Mouse (Mus musculus): ENCODE results near the gene Prr29. TPM values are rescaled to one million over a fixed set of nuclear protein-coding genes. Genes with fewer than 3 reads are reported as not detected.
"Not testable (repeated sequence)": the region's sequence is repeated elsewhere in the genome, so short reads cannot be mapped to it uniquely, and the experiment has no call there.

Gene Prr29
- 10 to 100 TPM; 11.8 to 13.1 TPM for total RNA-seq (2021)
- long read RNA-seq, experiment 1, partial matches to known transcripts: 0 of 8 reads
- long read RNA-seq, experiment 1, other reads (novel, unspliced or antisense): 4 of 8 reads
- long read RNA-seq, experiment 2, partial matches to known transcripts: 2 of 8 reads
- long read RNA-seq, experiment 2, other reads (novel, unspliced or antisense): 3 of 8 reads

DNA sequence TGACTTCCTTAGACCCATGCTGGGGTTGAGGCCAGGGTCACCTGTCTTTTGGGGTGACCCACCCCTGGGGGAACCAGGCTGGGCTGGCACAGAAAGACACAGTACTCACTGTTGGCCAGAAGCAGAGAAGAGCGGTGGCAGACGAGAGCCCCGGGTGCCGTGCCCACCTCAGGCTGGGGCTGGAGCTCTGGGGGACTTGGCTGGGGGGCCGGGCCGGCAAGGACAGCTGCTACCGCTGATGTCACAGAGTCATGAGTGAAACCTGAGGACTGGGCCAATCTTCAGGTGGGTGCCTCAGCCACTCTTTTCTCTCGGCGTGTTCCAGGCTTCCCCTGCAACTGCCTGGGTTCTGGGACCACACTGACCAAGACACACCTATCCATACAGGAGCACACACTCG lies at the start of gene Prr29:
TSS of gene Prr29 (plus strand) at position 107 of the 400 bp plus-strand sequence.
- intact Hi-C loops (cut with DNase I; ENCODE audit: low total_unique reads): no loop called here
- DNase-seq: peak; percentile 66

DNA sequence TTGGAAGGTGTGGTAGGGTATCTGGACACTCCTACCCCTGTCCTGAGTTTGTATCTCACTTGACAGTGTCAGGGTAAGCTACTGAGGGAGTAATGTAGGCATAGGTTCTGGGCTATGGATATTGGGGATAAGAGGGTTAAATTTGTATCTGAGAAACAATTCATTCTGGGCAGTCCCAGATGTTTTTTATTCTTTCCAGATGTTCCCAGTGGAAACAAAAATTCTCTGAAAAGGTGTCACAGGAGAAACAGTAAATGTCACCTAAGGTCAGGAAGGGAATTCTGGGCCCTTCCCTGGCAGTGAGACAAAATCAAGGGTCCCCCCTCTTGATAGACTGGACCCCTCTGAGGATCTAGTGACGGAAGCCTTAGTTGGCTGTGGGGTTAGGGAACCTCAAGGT lies 48.9 kb upstream of the Prr29 start:
- DNase-seq: no peak
- intact Hi-C loops (cut with DNase I; ENCODE audit: low total_unique reads): no loop called here

DNA sequence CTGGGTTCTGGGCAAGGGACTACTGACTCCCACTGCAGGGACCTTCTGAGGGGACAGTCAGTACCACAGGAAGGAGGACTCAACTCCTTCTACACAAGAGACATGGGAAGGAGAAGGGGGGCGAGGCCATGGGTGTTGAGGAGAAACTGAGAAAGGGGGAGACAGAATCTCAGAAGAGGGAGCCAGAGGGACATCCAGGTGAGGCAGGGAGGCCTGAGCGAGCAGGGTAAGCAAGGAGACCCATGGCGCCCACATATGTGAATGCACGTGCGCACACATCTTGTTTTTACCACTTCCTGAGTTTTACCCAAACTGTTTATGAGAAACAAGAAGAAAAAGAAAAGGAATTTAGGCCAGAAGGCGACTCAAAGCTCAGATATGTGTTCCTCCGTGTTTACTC lies 47.5 kb upstream of the Prr29 start:
- DNase-seq: no peak
- intact Hi-C loops (cut with DNase I; ENCODE audit: low total_unique reads): no loop called here

DNA sequence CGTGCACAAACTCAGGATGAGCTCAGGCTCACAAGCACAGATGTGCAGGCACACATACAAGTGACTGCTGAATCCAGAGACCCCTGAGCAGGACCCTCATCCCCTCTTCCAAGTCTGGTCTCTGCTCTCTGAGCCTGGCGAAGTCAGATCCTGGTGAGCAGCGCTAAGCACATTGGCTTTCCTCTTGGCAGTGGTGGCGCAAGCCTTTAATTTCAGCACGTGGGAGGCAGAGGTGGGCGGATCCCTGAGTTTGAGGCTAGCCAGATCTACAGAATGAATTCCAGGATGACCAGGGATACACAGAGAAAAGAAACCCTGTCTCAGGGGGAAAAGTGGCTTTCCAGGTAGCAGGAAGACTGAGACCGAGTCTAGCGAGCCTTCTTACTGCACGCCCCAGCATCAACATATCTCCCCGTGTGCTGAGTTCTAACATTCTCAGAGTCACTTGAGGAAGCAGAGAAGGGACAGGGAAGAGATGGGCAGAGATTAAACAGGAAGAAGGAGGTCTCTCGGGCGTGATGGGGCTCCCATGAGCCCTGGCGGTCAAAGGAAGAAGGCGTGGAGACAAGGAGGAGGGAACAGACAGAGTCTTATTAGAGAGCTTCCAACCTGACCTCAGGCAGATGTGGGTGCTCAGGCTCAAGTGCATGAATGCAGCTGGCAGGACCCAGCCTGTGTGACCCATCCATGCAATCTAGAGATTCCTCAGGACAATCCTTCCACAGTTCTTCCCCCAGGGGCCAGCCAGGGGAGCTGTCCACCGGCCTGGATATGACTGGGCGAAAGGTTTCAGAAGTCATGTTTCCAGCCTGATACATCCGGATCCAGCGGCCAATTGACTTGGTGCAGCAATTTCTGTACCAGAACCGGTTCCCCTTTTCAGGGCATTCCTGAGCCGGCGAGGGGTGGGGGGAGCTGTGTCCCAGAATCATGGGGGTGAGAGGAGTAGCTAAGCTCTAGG lies 46.6 kb upstream of the Prr29 start:
- intact Hi-C loops (cut with DNase I; ENCODE audit: low total_unique reads): no loop called here
- no peak for DNase-seq

DNA sequence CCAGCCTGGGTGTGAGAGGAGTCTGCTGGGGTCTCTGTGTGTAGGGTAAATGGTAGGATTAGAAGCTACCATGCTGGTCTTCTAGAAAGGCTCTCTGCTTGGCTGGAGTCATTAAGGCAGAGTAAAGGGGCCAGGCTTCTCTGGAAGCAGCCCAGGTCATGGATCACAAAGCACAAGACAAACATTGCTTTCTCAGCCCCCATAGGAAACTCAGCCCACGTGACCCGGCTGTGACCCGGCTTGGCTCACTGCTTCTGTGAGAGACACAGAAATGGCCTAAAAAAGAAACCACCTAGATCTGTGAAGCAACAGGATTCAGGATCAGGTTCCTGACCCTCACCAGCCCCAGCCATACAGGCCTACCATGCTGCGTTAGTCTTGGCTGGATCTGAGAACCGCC lies 40.4 kb upstream of the Prr29 start:
- intact Hi-C loops (cut with DNase I; ENCODE audit: low total_unique reads): no loop called here

DNA sequence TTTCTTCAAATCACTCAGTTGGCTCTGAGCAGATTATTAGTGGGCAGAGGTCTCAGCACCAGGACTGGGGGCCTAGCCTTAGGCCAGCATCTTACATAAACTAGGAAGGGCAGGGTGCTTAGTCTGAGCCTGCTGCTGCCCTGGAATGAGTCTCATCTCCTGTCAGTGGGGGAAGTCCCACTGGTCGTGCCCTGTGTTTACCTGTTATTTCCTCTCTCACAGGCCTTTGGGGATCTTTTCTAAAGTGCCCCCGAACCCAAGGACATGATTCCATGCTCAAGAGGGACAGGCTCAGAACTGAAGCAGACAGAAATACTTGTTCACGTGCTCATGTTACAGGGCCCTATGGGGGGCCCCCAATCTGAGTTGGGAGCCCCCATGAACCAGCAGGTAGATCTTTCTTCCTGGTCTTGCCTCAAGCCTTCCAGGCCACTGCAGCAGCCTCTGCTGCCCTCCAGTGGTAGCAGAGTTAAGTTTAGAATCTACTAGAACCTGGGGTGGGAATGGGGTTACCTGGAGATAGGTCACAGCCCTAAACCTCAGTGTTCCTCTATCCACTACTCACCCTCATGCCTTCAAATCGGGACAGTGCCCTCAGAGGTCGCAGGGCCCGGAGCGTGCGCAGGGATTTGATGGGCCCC lies 39.6 kb upstream of the Prr29 start:
- peak; percentile 55 for DNase-seq
- intact Hi-C loops (cut with DNase I; ENCODE audit: low total_unique reads): no loop called here

More for the DNA sequence above, 40.4 kb upstream of the Prr29 start:
- DNase-seq: no peak

DNA sequence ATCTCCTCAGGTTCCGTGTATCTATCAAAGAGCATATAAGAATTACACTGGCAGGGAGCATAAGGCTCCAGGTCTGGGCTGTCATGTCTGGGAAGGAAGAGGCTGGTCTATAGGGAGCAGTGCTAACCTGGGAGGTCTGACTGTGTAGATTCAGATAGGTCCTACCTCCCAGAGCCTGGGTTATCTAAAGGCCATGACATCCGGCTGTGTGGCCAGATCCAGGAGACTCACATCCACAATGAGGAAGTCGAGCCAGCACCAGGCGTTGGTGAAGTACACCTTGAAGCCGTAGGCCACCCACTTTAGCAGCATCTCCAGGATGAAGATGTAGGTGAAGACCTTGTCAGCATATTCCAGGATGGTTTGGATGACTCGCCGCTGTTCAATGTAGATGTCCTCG lies 38.8 kb upstream of the Prr29 start:
- no peak for DNase-seq
- intact Hi-C loops (cut with DNase I; ENCODE audit: low total_unique reads): no loop called here

DNA sequence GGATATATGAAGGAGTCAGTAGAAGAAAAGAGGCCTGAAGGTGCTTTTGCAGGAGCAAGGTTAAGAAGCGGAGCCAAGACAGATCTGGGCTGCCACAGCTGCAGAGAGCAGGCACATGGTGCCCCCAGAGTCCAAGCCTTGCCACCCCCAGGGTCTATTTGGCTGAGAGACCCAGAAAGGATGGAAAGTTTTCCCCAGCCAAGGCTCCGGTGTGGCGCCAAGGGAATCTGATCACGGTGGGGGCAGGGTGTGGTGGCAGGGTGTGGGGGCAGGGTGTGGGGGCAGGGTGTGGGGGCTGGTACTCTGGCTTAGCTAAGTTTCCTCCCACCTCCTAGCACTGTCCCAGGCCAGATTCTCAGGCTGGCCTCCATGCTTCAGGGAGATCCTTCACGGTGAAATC lies 36.8 kb upstream of the Prr29 start:
- intact Hi-C loops (cut with DNase I; ENCODE audit: low total_unique reads): no loop called here
- peak; percentile 56 for DNase-seq

DNA sequence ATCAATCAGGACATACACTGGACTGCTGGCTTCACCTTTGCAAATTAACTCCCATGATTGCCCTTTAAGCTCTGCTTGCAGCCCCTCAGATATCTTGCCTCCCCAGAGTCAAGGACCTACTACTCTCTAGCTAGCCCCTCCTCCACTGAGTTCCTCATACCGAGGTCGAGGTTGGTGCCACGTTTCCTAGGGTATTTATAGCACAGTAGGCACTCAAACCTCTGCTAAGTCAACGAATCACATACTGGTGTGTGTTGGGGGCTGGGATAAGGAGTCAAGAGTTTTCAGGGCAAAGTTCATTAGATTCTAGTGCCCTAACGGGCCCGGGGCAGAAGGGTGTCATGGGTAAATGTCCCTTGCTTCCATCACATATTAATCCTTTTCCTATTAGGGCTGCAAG lies 36.1 kb upstream of the Prr29 start:
- intact Hi-C loops (cut with DNase I; ENCODE audit: low total_unique reads): no loop called here
- DNase-seq: no peak

DNA sequence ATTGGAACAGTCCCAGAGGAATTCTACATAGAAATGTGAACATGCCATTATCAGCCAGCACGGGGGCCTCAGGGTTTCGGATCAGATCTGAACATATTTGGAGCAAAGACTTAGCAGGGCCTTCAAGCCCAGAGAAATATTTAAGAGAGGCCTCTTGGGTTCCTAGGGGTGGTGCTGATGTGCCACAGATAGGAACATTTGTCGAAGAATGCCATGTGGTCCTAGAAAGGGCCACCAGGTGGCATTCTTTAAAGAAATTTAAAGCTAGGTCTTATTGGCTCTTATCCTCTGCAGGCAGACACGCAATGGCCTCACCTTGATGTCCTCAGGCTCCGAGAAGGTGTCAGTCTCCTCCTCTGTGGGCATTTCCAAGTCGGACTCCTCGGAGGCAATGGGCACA lies 35.6 kb upstream of the Prr29 start:
- intact Hi-C loops (cut with DNase I; ENCODE audit: low total_unique reads): no loop called here
- no peak for DNase-seq

DNA sequence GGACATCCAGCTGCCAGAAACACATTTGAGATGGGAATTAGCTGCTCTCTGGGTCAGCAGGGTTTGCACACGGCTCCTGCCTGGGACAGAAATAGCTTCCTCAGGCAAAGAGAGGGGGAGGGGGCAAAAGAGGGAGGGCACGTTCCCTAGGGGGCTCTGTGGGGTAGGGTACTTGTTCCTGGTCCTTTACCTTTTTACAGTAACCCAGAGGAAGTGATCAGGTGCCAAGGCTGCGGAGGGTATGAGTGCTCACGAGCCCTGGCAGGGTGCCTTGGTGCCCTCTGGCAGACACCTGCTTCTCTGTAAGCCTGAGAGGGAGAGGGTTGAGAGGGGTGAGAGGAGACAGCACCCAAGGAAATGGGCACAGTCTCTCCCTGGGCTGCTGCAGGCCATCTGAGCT lies 32.8 kb upstream of the Prr29 start:
- DNase-seq: no peak
- intact Hi-C loops (cut with DNase I; ENCODE audit: low total_unique reads): no loop called here

DNA sequence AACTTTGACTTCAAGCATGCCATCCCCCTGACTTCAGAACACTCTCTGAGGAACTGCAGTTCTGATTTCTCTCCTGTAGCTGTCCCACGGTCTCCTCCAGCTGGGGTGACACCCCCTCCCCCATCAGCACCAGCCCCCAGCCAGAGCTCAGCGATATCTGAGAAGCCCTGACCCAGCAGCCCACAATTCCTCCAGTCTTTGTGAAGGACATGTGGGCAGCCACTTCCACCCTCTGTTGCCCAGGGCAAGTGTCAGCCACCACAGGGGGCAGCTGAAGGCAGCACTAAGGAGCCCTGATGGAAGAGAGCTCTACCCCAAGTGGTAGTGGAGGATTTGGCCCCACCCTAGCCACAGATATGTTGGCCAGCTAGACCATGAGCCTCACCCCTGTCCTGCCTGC lies 31.2 kb upstream of the Prr29 start:
- peak; percentile 64 for DNase-seq
- intact Hi-C loops (cut with DNase I; ENCODE audit: low total_unique reads): no loop called here

DNA sequence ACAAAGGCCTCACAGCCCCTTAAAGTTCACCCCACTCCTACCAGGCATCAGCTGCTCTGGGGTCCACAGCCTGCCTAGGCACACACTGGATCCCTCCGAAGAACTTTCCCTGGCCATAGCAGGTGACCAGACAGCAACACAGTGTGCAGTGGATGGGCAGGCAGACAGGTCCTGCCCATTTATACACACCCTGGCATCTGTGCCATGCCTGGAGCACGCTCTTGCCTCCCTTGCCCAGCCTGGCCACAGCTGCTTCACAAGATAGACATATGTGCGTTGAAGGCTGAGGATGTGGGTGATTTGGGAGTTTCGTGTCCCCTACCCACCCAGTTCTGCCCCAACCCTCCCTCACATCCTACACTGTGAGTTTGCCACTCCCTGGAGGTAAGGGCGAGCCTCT lies 27.2 kb upstream of the Prr29 start:
- intact Hi-C loops (cut with DNase I; ENCODE audit: low total_unique reads): no loop called here
- DNase-seq: no peak

DNA sequence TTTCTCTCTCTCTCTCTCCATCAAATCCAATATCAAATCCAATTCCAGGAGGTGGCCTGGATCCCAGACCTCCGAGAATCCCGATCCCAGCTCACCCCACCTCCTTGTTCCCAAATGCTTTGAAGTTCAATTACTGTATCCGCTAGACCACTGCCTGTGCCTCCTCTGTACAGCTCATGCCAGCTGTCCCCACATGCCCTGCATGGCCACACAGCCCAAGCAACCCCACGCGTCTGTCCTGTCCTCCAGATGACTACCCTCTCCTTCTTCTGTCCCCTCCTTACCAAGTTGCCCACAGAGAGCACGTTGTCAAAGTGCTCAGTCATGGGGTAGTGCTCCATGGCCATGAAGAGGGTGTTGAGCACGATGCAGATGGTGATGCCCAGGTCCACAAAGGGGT lies 26.4 kb upstream of the Prr29 start:
- DNase-seq: no peak
- intact Hi-C loops (cut with DNase I; ENCODE audit: low total_unique reads): no loop called here

DNA sequence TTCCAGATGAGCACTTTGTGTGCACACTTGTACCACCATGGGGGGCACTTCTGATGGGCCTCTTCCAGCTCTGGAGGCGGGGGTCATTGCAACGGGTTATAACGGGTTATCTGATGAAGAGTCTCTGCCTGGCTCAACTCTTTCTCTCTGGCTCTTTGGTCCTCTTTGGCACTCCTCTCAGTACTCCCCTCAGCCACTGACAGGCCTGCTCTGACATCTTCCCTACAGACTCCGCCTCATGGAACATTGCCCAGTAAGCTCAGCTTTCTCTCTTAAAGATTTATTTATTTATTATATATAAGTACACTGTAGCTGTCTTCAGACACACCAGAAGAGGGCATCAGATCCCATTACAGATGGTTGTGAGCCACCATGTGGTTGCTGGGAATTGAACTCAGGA lies 25.9 kb upstream of the Prr29 start:
- intact Hi-C loops (cut with DNase I; ENCODE audit: low total_unique reads); DNase-seq: not testable (repeated sequence)

DNA sequence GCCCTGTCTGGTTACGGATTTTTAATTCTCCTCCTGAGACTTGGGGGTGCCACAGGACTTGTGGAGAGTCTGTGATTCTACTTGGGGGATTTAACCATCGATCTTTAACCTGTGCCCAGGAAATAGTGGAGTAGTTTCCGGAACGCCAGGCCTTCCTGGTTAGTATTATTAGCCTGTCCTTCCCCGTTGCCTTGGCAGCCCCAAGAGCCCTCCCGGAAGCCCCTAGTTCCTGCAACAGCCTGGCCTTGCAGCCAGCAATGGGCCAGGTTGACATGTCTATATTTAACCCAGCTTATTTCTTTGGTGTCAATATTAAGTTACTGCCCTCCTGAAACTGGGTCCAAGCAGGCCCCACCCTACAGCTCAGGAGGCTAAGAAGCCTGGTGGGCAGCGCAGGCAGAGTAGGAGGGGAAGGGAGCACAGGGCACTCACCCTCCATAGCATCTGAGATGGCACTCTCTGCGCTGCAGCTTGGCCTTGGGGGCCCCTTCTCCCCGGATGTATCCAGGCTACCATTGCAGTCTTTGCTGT lies 24.2 kb upstream of the Prr29 start:
- intact Hi-C loops (cut with DNase I; ENCODE audit: low total_unique reads): no loop called here
- peak; percentile 52 for DNase-seq

DNA sequence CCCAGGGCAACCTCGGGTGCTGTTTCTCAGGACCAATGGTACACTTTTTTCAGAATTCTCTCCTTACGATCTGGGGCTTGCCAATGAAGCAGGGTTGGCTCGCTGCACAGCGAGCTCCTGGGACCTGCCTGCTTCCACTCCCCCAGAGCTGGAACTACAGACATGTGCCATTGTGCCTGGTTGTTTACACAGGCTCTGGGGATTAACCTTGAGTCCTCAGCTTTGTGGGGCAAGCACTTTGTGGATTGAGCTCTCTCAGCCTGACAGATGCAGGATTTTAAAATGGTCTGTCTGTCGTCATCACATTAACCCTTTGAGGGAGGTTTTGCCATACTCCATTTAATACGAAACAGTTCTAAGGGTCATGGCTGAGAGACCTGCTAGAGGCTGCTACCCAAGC lies 20.4 kb upstream of the Prr29 start:
- intact Hi-C loops (cut with DNase I; ENCODE audit: low total_unique reads): no loop called here
- DNase-seq: no peak

DNA sequence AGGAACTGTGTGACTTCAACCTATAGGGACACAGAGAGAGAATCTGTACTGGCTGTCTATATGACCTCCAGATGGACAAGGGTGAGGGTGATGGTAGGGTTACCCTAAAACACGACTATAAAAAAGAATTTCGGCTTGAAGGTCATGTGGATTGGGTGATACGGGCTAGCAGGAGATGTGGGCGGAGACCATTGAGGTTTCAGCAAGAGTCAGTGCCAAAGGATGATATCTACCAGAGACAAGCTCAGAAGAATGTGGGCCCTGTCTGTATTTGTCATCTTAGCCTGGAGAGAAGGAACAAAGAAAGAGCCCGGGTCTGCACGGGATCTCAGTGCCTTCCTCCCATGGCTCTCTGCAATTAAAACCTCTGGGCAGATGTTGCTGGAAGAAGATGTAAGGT lies 15.5 kb upstream of the Prr29 start:
- DNase-seq: no peak
- intact Hi-C loops (cut with DNase I; ENCODE audit: low total_unique reads): no loop called here

DNA sequence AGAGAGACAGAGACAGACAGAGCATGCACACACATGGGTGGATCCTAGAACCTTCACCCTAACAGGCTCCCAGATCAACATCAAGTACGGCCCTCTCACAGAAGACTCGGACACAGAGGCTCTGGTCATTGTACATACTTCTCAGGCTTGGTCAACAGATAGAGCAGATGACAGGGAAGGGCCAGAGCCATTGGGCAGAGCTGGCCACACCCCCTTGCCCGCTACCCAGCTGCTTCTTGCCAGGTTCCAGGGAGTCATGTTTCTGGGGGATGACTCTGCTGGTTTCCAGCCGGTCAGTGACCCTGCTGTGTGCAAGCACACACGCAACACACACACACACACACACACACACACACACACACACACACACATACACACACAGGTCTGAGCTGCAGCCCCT lies 14.4 kb upstream of the Prr29 start:
- intact Hi-C loops (cut with DNase I; ENCODE audit: low total_unique reads): no loop called here
- DNase-seq: peak; percentile 64

DNA sequence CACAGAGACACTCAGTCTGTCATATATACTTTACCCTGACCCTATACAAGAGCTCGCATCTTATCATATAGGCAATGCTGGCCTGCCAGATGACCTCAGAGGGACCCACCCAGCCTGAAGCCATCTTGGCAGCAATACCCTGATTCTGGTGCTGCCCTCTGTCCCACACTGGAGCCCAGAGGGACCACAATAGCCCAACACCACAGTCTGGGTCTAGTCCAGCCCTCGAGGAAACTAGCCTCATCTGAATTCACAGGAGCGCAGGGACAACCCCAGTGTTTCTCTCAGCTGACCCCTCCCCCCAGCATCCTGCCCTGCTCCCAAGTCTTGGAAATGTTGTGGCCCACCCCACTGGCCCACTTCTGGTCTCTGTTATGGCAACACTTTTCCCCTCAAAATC lies 14.0 kb upstream of the Prr29 start:
- intact Hi-C loops (cut with DNase I; ENCODE audit: low total_unique reads): no loop called here
- DNase-seq: no peak

Measured in gastrocnemius, postnatal 14 days (tissue).